Mouse (Mus musculus) liver, adult 2 months (tissue): ENCODE measurements around the gene Pih1d1.

Experiments
- CTCF ChIP-seq: fragments of 200-500 bp; IDR thresholded peaks from 2 replicates; pipeline ENCODE4 v1.5.1; 2011; ENCODE audit warnings: low read depth, low read length, control low read depth
- POLR2A ChIP-seq: fragments of 200-500 bp; IDR thresholded peaks from 2 replicates; pipeline ENCODE4 v1.6.1; 2011; ENCODE audit warnings: low read length, control low read depth; ENCODE audit not compliant: insufficient read depth; ENCODE audit errors: extremely low read depth

DNA sequence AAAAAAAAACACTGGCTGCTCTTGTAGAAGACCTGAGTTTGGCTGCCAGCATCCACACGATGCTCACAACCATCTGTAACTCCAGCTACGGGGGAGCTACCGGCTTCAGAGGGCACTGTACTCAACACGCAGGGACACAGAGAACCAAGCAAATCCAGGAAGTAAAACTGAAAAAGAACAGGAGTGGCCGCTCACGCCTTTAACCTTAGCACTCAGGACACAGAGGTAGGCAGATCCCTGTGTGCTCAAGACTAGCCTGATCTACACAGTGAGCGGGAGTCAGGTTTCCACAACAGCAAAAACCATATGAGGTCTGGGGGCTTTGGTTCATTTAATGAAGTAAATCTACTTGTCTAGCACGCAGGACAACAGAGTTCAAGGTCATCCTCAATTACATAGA, 48.6 kb upstream of the Pih1d1 start:
- TF ChIP-seq CTCF (no peak), POLR2A (no peak)
